Mouse (Mus musculus) cerebral cortex, adult 2 months (tissue): ENCODE measurements around the gene Tgfbrap1.

ENCODE experiments used
- WGBS: fragments of 180-500 bp; shearing (Covaris S2); methylation state at CpG from one replicate; pipeline ENCODE4 v1.1.7; 2018; 5-methylcytosine and 5-hydroxymethylcytosine counted together

Tgfbrap1 gene

DNA sequence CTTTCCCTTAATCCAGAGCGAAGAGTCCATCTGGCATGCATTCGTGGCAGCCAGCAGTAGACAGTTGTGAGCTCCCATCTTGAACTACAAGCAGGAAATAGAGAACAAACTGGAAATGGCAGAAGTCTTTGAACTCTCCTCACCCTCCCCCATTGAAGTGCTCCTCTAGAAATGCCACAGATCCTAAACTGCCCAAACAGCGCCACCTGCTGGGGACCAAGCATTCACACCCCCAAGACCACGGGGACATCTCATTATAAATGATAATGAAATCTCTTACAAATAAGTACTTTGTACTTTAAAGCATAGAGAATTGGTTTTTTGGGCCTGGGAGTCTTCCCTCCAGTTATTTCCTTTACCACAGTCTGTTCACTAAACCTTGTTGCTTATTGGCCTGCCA is 12.1 kb upstream of the Tgfbrap1 start:
- 45% methylated on average over 4 of the region's 4 CpGs for WGBS

DNA sequence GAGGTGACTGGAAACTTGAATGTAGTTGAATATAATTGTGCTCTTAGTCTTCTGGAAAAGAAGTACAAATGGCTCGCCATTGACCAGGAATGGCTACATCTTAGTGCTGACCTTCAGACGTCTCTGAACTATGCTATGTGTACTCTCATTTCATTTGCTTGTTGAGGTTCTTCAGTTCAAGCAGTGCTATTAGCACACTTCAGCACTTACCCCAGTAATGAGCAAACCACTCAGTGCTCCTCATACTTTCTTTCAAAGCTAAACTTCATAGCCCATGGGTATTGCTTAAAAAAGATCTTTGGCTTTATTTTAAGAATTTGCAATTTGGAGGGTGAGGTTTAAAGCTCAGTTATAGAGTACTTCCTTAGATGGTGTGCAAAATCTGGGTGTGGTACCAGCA is 10.3 kb upstream of the Tgfbrap1 start:
- 92% methylated on average over 2 of the region's 2 CpGs for WGBS

- 87% methylated on average over 2 of the region's 2 CpGs for WGBS
Measured at GRCm38 (mm10) chr1:43094206-43094605, 4.2 kb downstream of the Tgfbrap1 start.

GRCm38 (mm10) chr1:43092056-43093015 is 6.1 kb downstream of the Tgfbrap1 start:
- under 1% methylated on average over 101 of the region's 102 CpGs for WGBS

- 33% methylated on average over 13 of the region's 13 CpGs for WGBS
Measured at GRCm38 (mm10) chr1:43091306-43092055, 7.0 kb downstream of the Tgfbrap1 start.

DNA sequence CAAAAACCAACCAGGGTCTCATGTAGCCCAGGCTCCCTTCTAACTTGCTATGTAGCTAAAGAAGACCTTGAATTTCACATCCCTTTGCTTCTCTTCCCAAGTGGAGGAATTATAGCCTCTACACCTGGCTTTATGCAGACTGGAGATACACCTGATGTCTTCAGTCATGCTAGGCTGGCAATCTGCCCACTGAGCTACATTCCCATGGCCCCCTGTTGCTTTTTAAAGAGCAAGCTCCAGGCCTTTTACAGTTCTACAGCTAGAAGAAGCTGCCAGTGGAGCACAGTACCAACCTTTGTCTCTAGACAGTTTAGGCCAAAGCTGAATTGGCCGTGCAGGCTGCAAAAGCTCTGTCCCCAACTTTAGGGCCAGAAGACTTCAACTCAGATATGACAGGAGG is 8.0 kb downstream of the Tgfbrap1 start:
- WGBS: 61% methylated on average over 1 of the region's 1 CpGs

GRCm38 (mm10) chr1:43082946-43083345 is 15.5 kb downstream of the Tgfbrap1 start:
- 89% methylated on average over 5 of the region's 5 CpGs for WGBS

DNA sequence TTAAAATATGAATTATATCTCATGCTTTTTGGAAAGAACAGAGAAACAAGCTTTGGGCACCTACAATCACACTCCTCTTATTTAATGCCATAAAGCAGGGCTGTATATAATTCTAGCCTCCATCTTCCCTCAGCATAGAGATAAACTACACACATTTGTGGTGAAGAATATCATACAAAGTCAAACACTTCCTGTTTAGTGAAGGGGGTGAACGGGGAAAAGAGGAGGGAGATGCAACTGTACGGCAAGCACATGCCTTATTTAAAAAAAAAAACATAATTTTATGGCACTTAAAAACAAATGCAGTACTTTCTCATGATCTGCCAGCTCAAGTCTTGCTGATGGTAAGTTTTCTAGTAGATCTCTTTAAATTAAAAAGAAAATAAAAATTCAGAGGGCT is 20.3 kb downstream of the Tgfbrap1 start:
- 84% methylated on average over 2 of the region's 2 CpGs for WGBS

- WGBS: 82% methylated on average over 2 of the region's 2 CpGs
Measured at GRCm38 (mm10) chr1:43074791-43075190, 23.6 kb downstream of the Tgfbrap1 start.

DNA sequence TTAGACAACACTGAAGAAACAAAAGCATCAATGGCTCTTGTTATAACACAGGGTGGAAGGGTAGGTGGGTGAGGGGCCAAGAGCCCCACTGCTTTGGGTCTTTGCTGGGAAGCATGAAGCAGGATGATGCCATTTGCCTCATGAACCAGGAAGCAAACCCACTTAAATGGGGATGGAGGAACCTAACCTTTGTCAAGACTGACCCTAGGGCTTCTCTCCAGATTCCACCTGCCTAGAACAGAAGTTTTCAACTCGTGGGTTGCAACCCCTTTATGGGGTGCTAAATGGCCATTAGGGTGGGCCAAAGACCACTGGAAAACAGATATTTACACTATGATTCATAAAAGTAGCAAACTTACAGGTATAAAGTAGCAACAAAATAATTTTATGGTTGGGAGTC is 25.9 kb downstream of the Tgfbrap1 start:
- 89% methylated on average over 1 of the region's 1 CpGs for WGBS

- 76% methylated on average over 8 of the region's 8 CpGs for WGBS
Measured at GRCm38 (mm10) chr1:43072028-43072427, 26.4 kb downstream of the Tgfbrap1 start.

DNA sequence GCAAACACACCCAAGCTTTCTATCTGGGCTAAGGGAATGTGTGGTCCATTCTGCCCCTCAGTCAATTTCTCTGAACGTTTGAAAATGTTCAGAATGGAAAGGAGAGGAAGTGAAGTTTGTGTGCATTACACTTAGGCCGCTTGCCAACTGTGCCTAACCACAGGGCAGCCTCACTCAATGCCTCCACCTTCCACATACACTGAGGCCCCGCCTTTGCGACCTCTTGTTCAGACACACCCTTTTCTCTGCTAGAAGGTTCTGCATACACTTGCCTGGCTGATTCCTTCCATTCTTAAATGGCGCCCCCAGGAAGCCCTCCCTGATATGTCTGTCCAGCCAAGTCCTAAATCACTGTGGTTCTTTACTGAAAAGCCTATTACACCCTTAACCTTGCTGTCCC is 27.7 kb downstream of the Tgfbrap1 start:
- WGBS: 76% methylated on average over 5 of the region's 5 CpGs

DNA sequence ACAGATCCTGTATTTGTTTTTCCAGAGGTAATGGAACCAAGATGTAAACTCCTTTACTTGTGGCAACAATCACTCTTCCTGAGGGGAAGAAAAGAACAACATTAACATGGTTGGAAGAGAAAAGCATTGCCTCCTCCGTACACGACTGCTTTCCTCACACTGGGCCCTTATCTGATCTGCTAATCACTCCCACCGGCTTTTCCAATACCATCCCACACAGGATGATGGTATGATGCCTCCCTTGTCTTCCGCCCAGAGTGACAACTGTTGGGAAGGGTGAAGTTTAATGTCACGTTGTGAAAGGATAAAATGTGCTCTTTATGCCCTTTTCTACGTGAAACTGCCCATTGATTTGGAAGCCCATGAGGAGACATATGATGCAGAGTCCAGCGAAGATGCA is 30.9 kb downstream of the Tgfbrap1 start:
- WGBS: 79% methylated on average over 7 of the region's 7 CpGs

DNA sequence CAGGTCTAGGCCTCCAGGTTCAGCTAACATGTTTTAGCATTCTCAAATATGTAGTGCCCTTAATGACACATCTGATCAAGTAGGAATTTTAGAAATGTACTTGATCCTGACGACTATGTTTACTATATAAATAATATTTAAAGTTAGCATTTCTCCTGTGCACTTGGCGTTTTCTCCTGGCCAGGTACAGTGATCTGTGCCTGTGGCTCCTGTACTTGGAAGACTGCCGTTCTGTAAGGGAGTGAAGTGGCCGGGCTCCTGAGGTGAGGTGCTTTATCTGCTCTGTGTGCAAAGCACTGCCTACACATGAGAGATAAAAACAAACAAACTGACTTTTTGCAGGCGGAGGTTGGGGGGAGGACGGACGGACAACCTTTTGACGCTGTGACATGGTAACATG is 31.9 kb downstream of the Tgfbrap1 start:
- WGBS: 92% methylated on average over 8 of the region's 8 CpGs

DNA sequence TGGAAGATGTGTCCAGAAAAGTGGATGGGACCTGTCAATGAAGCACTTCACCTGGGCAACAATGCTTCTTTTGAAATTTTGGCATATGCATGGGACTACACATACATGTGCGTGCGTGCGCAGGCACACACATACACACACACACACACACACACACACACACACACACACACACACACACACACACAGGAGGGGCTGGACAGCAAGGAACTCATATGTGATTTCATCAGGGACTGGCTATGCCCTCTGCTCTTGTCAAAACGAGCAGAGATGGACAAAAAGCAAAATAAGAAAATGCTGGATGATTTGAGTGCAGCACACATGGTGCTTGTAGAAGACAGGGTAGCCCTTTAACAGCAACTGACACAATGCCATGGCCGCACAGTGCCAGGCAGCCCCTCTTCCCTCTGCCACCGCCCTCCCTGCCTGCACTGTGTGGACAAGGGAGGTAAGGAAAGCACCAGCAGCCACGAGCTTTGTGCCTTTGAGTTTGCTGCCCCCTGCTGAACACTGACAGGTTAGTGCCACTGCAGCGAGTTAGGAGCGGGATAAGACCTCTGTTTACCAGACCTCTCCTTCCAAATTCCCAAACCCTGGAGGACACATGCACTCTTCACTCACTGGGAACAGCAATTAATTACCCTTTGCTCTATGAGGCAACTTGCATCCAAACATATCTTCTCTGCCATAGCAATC is 32.7 kb downstream of the Tgfbrap1 start:
- WGBS: 42% methylated on average over 9 of the region's 9 CpGs

DNA sequence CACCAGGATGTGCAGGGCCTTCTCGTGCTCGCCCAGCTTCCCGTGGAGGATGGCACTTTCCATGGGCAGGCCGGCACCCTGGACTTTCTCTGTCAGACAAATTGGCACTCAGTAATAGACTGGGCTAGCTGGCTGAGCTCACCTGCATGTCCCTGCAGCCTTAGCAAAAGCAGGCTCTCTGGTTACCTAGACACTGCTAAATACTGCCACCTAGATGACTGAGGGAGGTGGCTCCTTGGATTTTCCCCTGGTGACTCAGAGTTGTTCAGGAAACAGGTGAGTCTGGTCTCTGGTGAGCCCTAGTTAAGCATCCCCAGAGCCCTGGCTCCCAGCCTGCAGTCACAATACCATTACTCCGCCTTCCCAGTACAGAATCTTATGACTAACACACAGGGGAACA is 46.5 kb downstream of the Tgfbrap1 start:
- 84% methylated on average over 5 of the region's 5 CpGs for WGBS

DNA sequence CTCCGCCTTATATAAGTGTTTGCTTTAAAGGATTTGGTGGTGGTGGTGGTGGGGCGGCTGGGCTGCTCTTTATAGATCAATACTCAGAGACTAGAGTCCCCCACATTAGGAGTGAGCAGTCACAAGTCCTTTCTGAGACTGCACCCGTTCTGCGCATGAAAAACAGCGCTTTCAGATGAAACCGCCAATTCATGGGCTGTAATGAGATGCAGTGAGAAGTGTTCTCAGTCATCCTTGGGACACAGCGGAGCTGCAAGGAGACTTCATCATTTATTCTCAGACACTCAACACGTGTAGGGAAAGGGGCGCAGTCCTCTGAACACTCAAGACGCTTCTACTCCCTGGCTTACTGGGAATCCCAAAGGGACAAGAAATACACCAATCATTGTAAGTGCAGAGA is 50.6 kb downstream of the Tgfbrap1 start:
- WGBS: 50% methylated on average over 10 of the region's 10 CpGs

- WGBS: 68% methylated on average over 2 of the region's 2 CpGs
Measured at GRCm38 (mm10) chr1:43046990-43047389, 51.4 kb downstream of the Tgfbrap1 start.

- 53% methylated on average over 14 of the region's 14 CpGs for WGBS
Measured at GRCm38 (mm10) chr1:43045204-43045982, 53.0 kb downstream of the Tgfbrap1 start.

DNA sequence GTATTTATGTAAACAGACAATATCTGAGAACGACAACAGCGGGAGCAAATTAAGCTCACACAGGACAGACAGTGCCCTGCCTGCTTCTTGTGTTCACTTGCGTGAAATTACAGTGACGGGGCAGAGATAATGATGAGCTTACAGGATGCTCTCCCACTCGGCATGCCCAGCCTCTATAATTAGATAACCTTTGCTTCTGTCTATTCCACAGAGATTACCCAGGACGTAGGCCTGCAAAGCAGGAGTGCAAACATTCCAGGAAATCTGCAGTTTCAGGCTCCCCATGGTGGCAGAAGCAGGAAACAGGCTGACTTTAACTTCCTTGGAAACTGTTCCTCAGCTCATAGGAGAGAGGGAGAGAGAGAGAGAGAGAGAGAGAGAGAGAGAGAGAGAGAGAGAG is 56.2 kb downstream of the Tgfbrap1 start:
- WGBS: 42% methylated on average over 6 of the region's 6 CpGs

- 87% methylated on average over 7 of the region's 7 CpGs for WGBS
Measured at GRCm38 (mm10) chr1:43036014-43036413, 62.4 kb downstream of the Tgfbrap1 start.
